Mouse (Mus musculus): ENCODE measurements at regions not wholly inside any gene's neighbourhood (a gene's known extent, or its start where the extent isn't known, plus 50 kb on each side); places are given as distances from the start of the nearest gene placed in this dataset.

DNA sequence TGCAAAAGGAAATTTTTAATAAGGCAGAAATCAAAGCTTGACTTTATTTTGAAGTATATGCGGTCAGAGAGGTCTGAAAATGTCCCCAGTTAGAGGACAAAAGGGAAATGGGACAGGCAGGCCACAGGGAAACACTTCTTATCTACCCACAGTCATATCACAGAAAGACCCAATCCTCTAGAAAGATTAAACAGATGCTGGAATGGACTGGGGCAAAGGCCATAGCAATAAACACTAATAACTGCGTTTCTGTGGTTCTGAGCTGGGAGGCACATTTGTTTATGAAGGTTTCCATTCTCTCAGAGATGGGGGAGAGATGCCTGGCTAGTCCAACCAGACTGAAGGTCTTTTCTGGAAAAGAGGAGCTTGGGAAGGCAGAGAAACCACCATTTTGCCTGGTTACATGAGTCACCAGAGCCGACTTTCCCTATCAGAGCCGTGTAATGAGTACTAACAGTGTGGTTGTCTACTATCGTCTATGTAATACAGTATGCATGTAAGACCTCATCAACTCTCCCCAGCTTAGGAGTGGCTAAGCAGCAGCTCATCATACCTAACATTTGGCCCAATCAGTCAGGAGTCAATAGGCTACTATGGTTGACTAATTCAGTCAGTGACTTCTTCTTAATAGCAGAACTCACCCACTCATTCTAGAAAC lies 130.2 kb downstream of the Gm9817 start:
- TF ChIP-seq MYOG (IDR thresholded peaks at IDR 0.05; ENCODE audit: control insufficient read depth in 1 of 3, insufficient read depth in 1 of 3, insufficient read length in 2 of 3, low read depth in 2 of 3) (no peak), MAX (IDR thresholded peaks at IDR 0.05; ENCODE audit: low read depth) (no peak), POLR2AphosphoS2 (IDR thresholded peaks at IDR 0.05; ENCODE audit: insufficient read length, low read depth) (no peak), E2F4 (IDR thresholded peaks at IDR 0.05; ENCODE audit: insufficient read depth) (no peak), USF1 (IDR thresholded peaks at IDR 0.05; ENCODE audit: low read depth) (no peak), POLR2A (IDR thresholded peaks at IDR 0.05; ENCODE audit: insufficient read length, low read depth) (no peak), TCF12 (IDR thresholded peaks at IDR 0.05; ENCODE audit: insufficient read depth, poor library complexity, severe bottlenecking) (no peak), SRF (IDR thresholded peaks at IDR 0.05; ENCODE audit: control insufficient read depth, insufficient read length, low read depth) (no peak), REST (IDR thresholded peaks at IDR 0.05; ENCODE audit: insufficient read depth, insufficient read length) (no peak), MYOD1 (IDR thresholded peaks at IDR 0.05; ENCODE audit: control insufficient read depth in 1 of 3, insufficient read length in 2 of 3, low read depth in 2 of 3) (no peak), CEBPB (IDR thresholded peaks at IDR 0.05; ENCODE audit: insufficient read depth, poor library complexity, severe bottlenecking) (no peak), TCF3 (IDR thresholded peaks at IDR 0.05; ENCODE audit: insufficient read length, low read depth) (no peak)

Measured in myocyte (in vitro differentiated cells).